ENCODE assay signal across 18 mouse cellular contexts in the genomic region with DNA sequence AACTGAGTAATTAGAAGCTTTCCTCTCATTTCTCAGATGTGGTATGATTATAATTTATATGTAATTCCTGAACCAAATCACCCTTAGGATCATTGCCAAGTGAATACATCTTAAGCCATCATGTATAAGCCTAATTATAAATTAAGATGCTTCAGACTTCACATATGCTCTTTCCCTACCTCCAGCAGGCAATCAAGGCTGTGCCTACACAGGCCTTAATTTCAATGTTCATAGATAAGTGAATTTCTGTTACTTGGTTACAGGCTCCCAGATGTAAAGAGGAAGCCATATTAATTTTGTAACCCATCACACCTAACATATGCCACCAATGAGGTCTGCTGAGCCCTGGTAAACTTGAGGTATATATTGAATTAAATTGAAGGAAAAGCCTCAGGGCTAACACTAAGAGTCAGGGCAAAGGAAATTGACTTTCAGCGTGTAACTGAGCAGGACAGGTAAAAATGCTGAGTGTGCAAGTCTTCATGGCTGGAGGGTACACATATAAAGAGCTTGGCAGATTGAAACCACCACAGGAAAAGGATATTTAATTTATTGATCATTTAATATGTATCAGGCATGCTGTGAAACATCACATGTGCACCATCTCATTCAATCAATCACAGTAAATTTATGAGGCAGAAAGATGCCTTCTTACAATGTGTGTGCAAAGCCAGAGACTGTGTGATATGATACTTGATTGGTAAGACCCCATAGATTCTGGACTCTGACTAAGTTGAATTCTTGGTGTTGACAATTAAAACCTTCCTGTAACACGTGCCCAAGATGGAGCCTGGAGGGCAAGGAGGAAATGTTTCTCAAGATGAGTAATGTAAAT.
DNase-seq lines count a peak whose midpoint lies in the region; ATAC-seq and TF ChIP-seq lines count a peak whose summit lies in the region.
"Had no signal": no experiment of that assay in that cellular context is flagged by ENCODE, and none has a peak within 500 bp of the region (broad histone marks: within the 10 kb centered on the region; RNA-seq: fewer than 3 reads in every experiment).

No protein-coding gene starts in this region.

- H3K4me2 ChIP-seq in hindbrain, embryonic 12.5 days (replicated peaks), result no peak overlapping the region
- no peak overlapping the region for H3K4me2 ChIP-seq in hindbrain, embryonic 14.5 days (replicated peaks)
- no peak overlapping the region for H3K4me2 ChIP-seq in neural tube, embryonic 14.5 days (ENCODE audit: low read depth, low read length)
- H3K4me2 ChIP-seq in intestine, embryonic 16.5 days (ENCODE audit: low read depth, low read length), result no peak overlapping the region
- H3K4me2 ChIP-seq: embryonic facial prominence, embryonic 15.5 days; liver, embryonic 13.5 days had no signal

- no peaks in the 10 kb centered on the region for H3K9me3 ChIP-seq in hindbrain, embryonic 12.5 days (replicated peaks)
- H3K9me3 ChIP-seq in hindbrain, embryonic 10.5 days, result no peaks in the 10 kb centered on the region
- H3K9me3 ChIP-seq in ES-E14 (ENCODE audit: control insufficient read depth, insufficient read depth, low read depth, low read length), result no peaks in the 10 kb centered on the region
- H3K9me3 ChIP-seq in hindbrain, embryonic 14.5 days (ENCODE audit: control insufficient read depth, low read length), result no peaks in the 10 kb centered on the region
- no peaks in the 10 kb centered on the region for H3K9me3 ChIP-seq in neural tube, embryonic 14.5 days (ENCODE audit: control insufficient read depth, low read length)
- no peaks in the 10 kb centered on the region for H3K9me3 ChIP-seq in intestine, embryonic 16.5 days (ENCODE audit: control insufficient read depth, low read length)
- H3K9me3 ChIP-seq: embryonic facial prominence, embryonic 15.5 days; liver, embryonic 13.5 days had no signal

- no peak overlapping the region for H3K9ac ChIP-seq in hindbrain, embryonic 12.5 days
- H3K9ac ChIP-seq in ES-E14 (ENCODE audit: insufficient read depth, low read depth, low read length, poor library complexity, severe bottlenecking), result no peak overlapping the region
- H3K9ac ChIP-seq in hindbrain, embryonic 14.5 days, result no peak overlapping the region
- no peak overlapping the region for H3K9ac ChIP-seq in neural tube, embryonic 14.5 days (replicated peaks; ENCODE audit: low read depth, low read length)
- H3K9ac ChIP-seq in intestine, embryonic 16.5 days (ENCODE audit: low read depth, low read length), result no peak overlapping the region
- H3K9ac ChIP-seq: embryonic facial prominence, embryonic 15.5 days; liver, embryonic 13.5 days had no signal

- ATAC-seq in hindbrain, embryonic 12.5 days (ENCODE audit: low FRiP score), result peak; percentile 82
- peak; percentile 70; the same call in 1 of the 2 replicates for ATAC-seq in hindbrain, embryonic 14.5 days (ENCODE audit: low FRiP score)
- peak; percentile 79 for ATAC-seq in neural tube, embryonic 14.5 days (ENCODE audit: low read depth)
- no peak for ATAC-seq in intestine, embryonic 16.5 days

- DNase-seq in hindbrain, embryonic 10.5 days (ENCODE audit: low spot score), result no peak
- no peak for DNase-seq in ES-E14 (ENCODE audit: low read depth, low spot score)
- DNase-seq in hindbrain, embryonic 14.5 days (ENCODE audit: low spot score), result peak; percentile 45
- DNase-seq in gastrocnemius, postnatal 10 days, result no peak
- DNase-seq: adrenal gland, postnatal 14 days; cerebellum, adult 8-10 months; kidney, adult 8-10 months; kidney, postnatal 10 days; liver, embryonic 13.5 days; lung, adult 2 months; lung, postnatal 14 days; right cerebral cortex, postnatal 25 days; spleen, adult 18-20 months had no signal

- H3K4me1 ChIP-seq in hindbrain, embryonic 12.5 days, result no peaks in the 10 kb centered on the region
- no peaks in the 10 kb centered on the region for H3K4me1 ChIP-seq in hindbrain, embryonic 10.5 days (replicated peaks)
- H3K4me1 ChIP-seq in ES-E14 (ENCODE audit: control insufficient read depth in 2 of 2, insufficient read depth in 2 of 2, low read length in 2 of 2, poor library complexity in 1 of 2), result no peaks in the 10 kb centered on the region
- no peaks in the 10 kb centered on the region for H3K4me1 ChIP-seq in hindbrain, embryonic 14.5 days (replicated peaks; ENCODE audit: control insufficient read depth, insufficient read depth, low read length)
- no peaks in the 10 kb centered on the region for H3K4me1 ChIP-seq in neural tube, embryonic 14.5 days (ENCODE audit: control insufficient read depth, insufficient read depth, low read length)
- no peaks in the 10 kb centered on the region for H3K4me1 ChIP-seq in intestine, embryonic 16.5 days (ENCODE audit: control insufficient read depth, insufficient read depth, low read length)
- H3K4me1 ChIP-seq: embryonic facial prominence, embryonic 15.5 days; liver, embryonic 13.5 days had no signal

- in situ Hi-C loops in ES-E14 (cut with MboI; ENCODE audit: low sequenced_read_pairs in 2 of 2, unreplicated experiment in 2 of 2), result no loop called here

- no peaks in the 10 kb centered on the region for H3K36me3 ChIP-seq in hindbrain, embryonic 12.5 days
- no peaks in the 10 kb centered on the region for H3K36me3 ChIP-seq in hindbrain, embryonic 10.5 days
- no peaks in the 10 kb centered on the region for H3K36me3 ChIP-seq in ES-E14 (ENCODE audit: control insufficient read depth, insufficient read depth, low read length, poor library complexity, severe bottlenecking)
- H3K36me3 ChIP-seq in hindbrain, embryonic 14.5 days (replicated peaks; ENCODE audit: control insufficient read depth, insufficient read depth), result no peaks in the 10 kb centered on the region
- H3K36me3 ChIP-seq in neural tube, embryonic 14.5 days (ENCODE audit: control insufficient read depth, insufficient read depth, low read length), result no peaks in the 10 kb centered on the region
- no peaks in the 10 kb centered on the region for H3K36me3 ChIP-seq in intestine, embryonic 16.5 days (ENCODE audit: control insufficient read depth, insufficient read depth, low read length)
- H3K36me3 ChIP-seq: embryonic facial prominence, embryonic 15.5 days; liver, embryonic 13.5 days had no signal

- no peak overlapping the region for H3K4me3 ChIP-seq in hindbrain, embryonic 12.5 days
- no peak overlapping the region for H3K4me3 ChIP-seq in hindbrain, embryonic 10.5 days
- no peak overlapping the region for H3K4me3 ChIP-seq in ES-E14 (ENCODE audit: insufficient read depth in 1 of 2, low read depth in 1 of 2, low read length in 2 of 2, poor library complexity in 1 of 2, severe bottlenecking in 1 of 2)
- no peak overlapping the region for H3K4me3 ChIP-seq in hindbrain, embryonic 14.5 days (replicated peaks; ENCODE audit: low read length)
- H3K4me3 ChIP-seq in neural tube, embryonic 14.5 days (ENCODE audit: low read depth, low read length), result no peak overlapping the region
- no peak overlapping the region for H3K4me3 ChIP-seq in intestine, embryonic 16.5 days (ENCODE audit: low read length)
- H3K4me3 ChIP-seq: embryonic facial prominence, embryonic 15.5 days; left cerebral cortex, adult 2 months; liver, embryonic 13.5 days had no signal

- 64% methylated on average over 2 of the region's 2 CpGs for WGBS in hindbrain, embryonic 12.5 days
- WGBS in hindbrain, embryonic 10.5 days, result 80% methylated on average over 2 of the region's 2 CpGs
- WGBS in hindbrain, embryonic 14.5 days, result 53% methylated on average over 2 of the region's 2 CpGs
- 42% methylated on average over 2 of the region's 2 CpGs for WGBS in neural tube, embryonic 14.5 days
- WGBS in intestine, embryonic 16.5 days, result 76% methylated on average over 2 of the region's 2 CpGs

- H3K27ac ChIP-seq in hindbrain, embryonic 12.5 days, result no peak overlapping the region
- H3K27ac ChIP-seq in hindbrain, embryonic 10.5 days, result no peak overlapping the region
- H3K27ac ChIP-seq in ES-E14 (ENCODE audit: insufficient read depth, low read depth, low read length, poor library complexity, severe bottlenecking), result no peak overlapping the region
- H3K27ac ChIP-seq in hindbrain, embryonic 14.5 days, result no peak overlapping the region
- no peak overlapping the region for H3K27ac ChIP-seq in neural tube, embryonic 14.5 days (ENCODE audit: low read depth, low read length)
- no peak overlapping the region for H3K27ac ChIP-seq in intestine, embryonic 16.5 days (ENCODE audit: low read length)
- H3K27ac ChIP-seq: embryonic facial prominence, embryonic 15.5 days; left cerebral cortex, adult 2 months; liver, embryonic 13.5 days had no signal

- H3K27me3 ChIP-seq in hindbrain, embryonic 12.5 days, result no peaks in the 10 kb centered on the region
- H3K27me3 ChIP-seq in hindbrain, embryonic 10.5 days (ENCODE audit: insufficient read depth, poor library complexity, severe bottlenecking), result no peaks in the 10 kb centered on the region
- H3K27me3 ChIP-seq in hindbrain, embryonic 14.5 days (ENCODE audit: control insufficient read depth, insufficient read depth, low read length), result no peaks in the 10 kb centered on the region
- H3K27me3 ChIP-seq in neural tube, embryonic 14.5 days (ENCODE audit: control insufficient read depth, insufficient read depth, low read length), result no peaks in the 10 kb centered on the region
- H3K27me3 ChIP-seq in intestine, embryonic 16.5 days (replicated peaks; ENCODE audit: control insufficient read depth, insufficient read depth, low read length), result no peaks in the 10 kb centered on the region
- H3K27me3 ChIP-seq: embryonic facial prominence, embryonic 15.5 days; liver, embryonic 13.5 days had no signal

TF ChIP-seq in ES-E14, 5 proteins besides CTCF, POLR2A, EP300 and RAD21:
- TF ChIP-seq ZNF384 (IDR thresholded peaks at IDR 0.05; ENCODE audit: low read depth, low read length), result no peak
- no peak for TF ChIP-seq CHD2 (IDR thresholded peaks at IDR 0.05; ENCODE audit: low read depth, low read length)
- peak; percentile 77 for TF ChIP-seq MAFK (IDR thresholded peaks at IDR 0.05; ENCODE audit: insufficient read depth, low read depth, low read length)
- TF ChIP-seq HCFC1 (IDR thresholded peaks at IDR 0.05; ENCODE audit: borderline replicate concordance, insufficient read depth, low read length), result no peak
